Mouse (Mus musculus) kidney, postnatal 4 days (tissue): ENCODE results near the gene Rab8b.
"Not testable (repeated sequence)": the region's sequence is repeated elsewhere in the genome, so short reads cannot be mapped to it uniquely, and the experiment has no call there.

Experiments
- DNase-seq, 2 experiments: peaks; one replicate each; pipeline ENCODE4 v3.0.0; 2021; ENCODE audit warnings: mixed read lengths in 2 of 2

Rab8b gene

DNA sequence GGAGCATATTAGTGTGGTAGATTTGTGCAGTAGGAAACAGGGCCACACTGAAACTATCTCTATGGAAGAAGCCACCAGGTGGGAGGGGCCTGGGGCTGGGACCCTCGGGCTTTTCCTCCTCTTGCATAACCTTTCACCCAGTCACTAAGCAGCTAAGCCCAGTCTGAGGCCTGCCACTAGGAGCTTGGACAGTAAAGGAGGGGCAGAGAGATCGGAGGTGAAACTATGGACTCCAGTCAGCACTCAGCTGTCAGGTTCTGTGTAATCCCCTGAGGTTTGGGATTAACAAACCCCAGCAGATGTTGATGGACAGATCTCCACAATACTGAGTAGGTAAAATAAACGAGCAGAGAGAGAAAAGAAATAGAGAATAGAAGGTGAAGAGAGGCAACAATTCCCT, 33.1 kb downstream of the Rab8b start:
- DNase-seq = no peak

DNA sequence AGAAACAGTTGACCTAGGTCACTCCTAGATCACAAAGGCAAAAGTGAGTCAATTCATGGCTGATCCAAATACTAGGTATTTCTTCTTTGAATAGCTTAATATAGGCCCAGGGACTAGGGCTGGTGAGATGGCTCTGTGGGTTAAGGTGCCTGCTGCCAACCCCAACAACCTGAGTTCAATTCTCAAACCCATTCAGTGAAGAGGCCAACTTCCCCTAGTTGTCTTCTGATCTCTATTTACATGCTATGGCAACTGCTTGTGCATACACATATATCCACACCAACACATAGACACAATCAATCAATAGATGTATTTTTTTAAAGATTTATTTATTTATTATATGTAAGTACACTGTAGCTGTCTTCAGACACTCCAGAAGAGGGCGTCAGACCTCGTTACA, 34.9 kb downstream of the Rab8b start:
- DNase-seq = no peak

DNA sequence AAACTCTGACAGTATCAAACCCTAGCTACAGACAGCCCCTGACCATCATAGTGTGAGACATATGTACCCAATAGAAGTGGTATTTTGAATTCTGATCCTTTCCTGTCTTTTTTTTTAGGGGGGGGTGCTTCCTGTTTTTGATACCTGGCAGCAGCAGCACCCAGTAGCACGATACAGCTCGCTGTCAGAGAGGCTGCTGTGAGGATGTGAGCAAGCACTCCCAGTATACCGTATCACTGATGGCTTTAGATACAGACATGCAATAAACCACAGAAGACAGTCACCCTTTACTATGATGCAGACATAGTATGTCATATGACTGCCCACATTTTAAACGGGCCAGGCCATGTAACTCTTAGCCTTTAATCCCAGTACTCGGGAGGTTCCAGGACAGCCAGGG, 36.0 kb downstream of the Rab8b start:
- no peak for DNase-seq

DNA sequence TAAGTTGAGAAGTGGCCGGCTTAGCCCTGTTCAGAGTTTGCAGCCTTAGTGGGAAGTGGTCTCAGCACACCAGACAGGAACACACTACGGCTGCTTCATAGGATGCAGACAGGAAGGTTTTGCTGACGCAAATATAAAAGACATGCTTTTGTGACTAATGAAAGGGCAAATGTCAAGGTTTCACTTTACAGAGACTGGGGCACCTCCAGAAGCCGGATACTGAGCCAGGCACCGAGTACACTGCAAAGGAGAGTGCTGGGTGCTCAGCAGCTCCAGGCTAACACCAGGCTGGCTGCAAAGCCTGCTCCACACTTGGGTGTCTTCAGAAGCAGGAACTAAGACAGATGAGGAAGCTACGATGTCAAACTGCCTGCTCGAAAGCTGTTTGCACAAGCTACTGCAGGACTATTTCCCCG, 37.1 kb downstream of the Rab8b start:
- no peak for DNase-seq

DNA sequence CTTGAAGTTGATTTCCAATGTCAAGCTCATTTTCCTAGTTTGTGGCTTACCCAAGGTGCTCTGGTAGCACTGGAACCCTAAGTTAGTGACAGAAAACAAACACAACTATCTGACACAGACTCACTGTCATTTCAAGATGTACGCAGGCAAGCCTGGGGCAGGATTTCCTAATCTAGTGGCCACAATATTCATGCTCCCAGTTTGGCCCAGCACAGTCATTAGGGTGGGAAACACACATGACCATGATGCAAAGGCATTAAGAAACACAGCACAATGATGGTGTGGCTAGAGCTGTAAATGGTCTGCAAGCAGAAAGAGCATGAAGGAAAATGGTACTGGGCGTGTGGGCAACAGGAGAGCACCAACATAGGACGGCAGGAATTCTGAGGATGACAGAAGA, 37.6 kb downstream of the Rab8b start:
- DNase-seq = no peak

DNA sequence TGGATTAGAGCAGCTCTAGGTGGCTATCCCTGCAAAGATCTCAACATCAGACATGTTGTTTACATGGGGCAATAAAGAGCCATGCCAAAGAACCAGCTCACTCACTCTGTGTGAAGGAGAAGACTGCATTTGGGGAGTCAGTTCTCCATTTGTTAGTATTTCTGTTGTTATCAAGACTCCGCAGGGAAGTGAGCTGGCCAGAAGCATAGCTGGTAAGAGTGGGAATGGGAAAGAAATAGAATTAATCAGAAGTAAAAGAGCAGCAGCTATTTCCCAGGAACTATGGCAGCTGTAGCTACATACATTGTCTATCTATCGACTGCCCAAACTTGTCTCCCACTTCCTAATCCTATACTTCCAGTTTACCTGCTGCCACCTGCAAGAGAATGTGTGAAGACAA, 38.7 kb downstream of the Rab8b start:
- no peak for DNase-seq

DNA sequence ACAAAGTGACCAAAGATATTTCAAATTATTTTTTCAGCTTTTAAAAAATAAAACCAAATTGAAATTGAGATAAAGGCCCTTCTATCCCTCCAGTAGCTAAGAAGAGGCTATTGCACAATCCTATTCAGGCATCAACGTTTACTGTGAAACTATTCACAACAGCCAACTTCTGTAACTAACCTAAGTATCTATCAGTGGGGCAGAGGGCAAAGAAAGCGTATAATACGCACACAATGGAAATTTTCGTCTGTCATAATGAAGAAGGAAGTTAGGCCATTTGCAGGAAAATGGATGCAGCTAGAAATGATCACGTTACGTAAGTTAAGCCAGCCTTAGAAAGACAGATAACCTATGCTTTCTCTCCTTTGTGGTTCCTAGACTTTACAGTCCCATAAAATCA, 40.0 kb downstream of the Rab8b start:
- DNase-seq = no peak

DNA sequence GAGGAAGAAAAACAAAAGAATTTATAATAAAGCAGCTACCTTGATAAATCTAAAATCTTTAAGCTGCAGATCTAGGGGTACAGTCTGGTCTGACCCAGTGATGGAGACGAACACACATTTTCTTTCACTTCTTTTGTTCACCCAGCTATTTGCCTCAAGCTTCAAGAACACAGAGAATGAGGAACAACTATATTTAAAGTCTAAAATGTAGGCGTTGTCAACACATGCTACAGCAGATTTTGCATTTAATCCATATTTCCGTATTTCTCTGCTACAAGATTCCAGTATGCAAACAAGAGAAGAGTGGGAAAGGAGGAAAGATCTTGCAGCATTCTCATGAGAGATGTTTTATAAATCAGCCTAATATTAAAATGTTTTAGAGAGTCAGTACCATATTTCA, 40.6 kb downstream of the Rab8b start:
- no peak for DNase-seq

DNA sequence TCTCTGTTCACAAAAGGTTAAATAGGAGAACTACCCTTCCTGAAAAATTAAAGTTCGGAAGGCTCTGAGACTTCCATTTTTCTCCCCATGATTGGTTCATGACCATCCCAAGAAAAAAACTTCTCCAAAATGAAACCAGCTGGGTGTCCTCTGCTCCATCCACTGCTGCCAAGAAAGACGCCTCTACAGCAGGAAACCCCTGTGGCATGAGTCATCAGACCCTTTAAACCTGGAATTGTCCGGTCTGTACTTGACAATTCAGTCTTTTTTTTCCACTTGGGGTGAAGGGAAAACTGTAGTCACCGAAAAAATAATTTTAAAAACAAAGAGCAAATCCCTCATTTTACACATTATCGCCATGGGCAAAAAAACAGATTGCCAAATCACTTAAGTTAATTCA, 42.9 kb downstream of the Rab8b start:
- DNase-seq = peak; percentile 43 to 58

DNA sequence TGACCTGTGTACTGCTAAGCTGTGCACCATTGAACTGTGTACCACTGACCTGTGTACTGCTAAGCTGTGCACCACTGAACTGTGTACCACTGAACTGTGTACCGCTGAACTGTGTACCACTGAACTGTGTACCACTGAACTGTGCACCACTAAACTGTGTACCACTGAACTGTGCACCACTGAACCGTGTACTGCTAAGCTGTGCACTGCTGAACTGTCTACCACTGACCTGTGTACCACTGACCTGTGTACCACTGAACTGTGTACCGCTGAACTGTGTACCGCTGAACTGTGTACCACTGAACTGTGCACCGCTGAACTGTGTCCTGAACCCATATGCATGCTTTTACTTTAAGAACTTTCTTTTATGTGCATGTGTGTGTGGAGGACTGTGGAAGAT, 45.2 kb downstream of the Rab8b start:
- no peak for DNase-seq

DNA sequence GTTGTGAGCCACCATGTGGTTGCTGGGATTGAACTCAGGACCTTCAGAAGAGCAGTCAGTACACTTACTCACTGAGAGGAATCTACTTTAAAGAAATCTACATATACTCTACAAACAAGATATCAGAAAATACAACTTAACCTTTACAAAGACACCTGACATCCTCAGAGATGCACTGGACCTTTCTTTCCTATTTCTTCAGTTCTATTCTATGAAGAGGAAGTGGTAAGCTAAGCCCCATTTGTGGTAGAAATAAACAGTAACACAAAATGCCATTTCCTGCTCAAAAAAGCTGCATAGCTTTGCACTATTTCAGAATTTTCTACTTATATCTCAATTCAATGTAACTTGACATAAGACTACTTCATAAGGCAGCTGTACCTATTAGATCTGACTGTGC, 46.0 kb downstream of the Rab8b start:
- DNase-seq = no peak

DNA sequence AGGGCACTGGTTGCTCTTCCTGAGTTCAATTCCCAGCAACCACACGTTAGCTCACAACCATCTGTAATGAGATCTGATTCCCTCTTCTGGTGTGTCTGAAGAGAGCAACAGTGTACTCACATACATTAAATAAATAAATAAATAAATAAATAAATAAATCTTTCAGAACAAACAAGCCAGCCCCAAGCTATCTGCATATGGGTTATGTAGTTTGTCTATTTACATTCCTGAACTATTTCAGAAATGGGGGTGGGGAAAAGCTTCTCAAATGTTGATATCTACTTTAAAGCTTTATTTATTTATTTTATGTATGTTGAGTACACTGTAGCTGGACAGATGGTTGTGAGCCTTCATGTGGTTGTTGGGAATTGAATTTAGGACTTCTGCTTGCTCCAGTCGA, 46.5 kb downstream of the Rab8b start:
- DNase-seq = not testable (repeated sequence)

DNA sequence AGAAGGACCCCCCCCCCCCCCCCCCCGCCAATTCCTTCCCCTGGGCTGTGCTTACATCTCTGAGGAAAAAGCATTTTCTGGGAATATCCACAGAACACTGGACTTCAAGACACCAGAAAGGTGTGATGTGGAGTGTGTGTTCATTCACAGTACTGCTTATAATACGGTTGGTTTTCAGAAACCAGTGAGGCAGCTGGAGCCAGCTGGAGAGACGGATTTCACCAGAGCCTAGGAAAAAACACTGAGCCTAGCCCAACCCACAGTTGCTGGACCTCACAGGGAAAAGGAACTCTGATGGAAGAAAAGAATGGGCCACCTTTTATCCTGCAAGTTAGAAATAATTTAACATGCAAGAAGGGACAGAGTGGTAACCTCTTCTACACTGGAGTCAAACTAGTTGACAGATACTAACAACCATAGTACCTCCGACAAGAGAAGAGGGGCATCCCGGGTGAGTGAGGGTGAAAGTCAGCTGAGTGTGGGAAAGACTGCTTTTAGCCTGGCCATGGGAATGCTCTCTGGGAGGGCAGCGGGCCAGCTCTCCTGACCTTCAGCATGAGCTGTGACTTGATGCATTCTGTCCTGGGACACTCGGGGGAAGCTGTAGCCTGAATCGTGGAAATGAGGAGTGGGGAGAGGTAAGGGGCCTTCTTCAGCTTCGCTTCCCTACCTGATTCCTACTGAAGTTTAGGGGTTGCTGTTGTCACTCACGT, 47.3 kb downstream of the Rab8b start:
- peak; percentile 71 to 74 for DNase-seq

DNA sequence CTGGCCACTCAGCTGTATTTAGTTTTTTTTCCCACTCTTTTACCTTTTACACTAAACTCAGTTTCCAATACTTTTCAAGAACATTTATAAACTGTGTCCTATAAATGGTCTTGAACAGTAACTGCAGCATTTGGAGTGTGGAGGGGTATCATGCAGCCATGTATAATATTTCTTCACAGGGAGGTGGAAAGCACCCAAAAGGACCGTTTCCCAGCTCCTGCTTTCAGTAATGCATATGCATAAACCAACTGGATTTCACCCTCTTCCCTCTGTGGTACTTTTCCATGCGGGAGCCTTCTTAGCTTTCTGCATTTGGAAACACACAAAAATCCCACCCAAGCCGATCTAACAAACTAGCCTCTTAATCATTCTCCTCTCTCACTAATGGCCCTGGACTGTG, 54.8 kb downstream of the Rab8b start:
- no peak for DNase-seq

DNA sequence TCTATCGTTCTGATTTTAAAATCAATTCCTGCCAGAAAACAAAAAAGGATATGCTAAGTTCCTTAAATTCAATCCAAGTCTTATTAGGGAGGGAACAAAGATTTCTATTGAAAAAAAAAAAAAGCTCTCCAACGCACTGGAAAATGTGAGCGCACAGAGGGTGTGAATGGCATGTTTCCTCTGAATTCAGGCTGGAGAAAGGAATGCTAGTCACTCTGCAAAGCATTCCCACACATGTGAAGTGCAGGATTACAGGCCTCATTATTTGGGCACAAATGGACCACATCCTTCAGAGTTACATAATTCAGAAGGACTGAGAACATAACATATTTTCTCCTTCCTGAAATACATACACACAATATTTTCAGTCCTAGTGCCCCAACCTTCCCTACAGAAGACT, 56.0 kb downstream of the Rab8b start:
- DNase-seq = no peak

DNA sequence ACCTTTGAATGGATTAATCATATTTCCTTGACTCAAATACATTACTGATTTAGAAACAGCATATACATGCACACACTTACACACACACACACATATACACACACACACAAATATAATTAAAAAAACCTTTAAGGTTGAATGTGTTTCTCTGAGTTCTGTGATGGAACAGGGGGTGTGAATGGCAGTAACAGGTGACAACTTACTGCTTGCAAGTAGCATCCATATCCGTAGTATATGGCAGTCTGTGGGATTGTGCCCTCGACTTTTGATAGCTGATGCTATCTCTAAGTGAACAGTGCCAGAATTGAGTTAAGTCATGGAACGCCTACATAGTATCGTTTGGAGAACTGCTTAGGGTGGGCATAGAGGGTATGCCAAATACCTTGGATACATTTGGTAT, 57.3 kb downstream of the Rab8b start:
- DNase-seq = no peak

DNA sequence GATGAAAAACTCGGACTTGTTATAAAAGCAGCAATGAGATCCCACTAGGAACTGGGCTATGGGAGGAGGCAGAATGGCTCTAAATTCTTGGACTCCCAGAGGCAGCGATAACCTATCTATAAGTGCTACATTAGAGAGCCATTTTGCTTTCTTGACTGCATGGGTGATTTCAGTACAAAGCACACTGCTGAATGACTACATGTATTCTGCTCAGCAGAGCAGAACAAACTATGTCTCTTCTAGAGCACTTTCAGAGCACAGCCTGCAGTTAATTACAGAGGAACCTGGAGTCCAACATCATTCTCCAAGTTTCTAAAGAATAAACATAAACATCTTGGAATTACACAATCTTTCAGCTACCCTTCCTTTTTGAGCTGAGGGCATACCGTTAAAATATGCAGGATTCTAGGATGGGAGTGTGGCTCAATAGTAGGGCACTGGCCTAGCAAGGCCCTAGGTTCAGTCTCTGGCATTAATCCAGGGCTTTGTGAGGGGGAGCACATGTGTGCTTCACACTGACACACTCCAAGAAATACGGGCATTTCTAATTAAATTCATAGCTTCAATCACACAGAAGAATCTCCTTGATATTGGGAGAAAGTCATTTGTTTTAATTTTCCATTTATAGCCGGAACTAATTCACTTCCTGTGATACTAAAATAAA, 58.3 kb downstream of the Rab8b start:
- DNase-seq = peak in 1 of 2 experiments; percentile 27

DNA sequence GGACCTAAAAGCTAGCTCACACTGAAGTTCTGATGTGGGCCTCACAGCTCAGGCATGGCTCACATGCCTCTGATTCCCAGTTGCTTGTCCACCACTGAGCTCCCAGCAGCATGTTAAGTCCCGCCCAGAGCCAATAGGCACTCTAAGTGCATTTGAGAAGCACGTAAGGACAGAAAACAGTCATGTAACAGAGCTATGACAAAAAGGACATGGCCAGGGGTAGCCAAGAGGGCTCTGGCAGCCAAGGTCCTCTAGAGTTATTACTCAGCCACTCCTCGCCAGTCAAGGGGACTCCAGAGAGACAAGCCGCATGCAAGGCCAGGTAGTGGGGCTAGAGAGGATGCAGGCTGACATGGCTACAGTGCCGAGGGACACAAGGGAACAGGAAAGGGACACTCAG, 60.0 kb downstream of the Rab8b start:
- DNase-seq = no peak

DNA sequence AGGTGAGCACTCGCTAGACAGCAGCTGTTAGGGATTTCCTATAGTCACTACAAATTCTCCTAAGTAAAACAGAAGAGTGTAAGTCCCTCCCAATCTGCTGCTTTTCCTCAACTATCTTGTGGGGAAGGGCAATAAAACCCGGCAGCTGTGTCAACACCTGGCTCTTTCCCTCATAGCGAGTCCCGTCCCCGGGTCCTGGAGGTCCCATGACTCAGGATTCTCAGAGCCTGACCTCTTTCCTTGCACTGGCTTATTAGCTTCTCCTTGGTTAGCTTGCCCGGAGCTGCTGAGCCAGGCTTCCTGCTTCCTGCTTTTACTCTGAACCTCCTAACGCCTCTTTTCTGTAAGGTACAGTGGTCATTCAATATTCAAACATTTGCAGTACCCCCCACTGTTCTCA, 63.6 kb downstream of the Rab8b start:
- DNase-seq = no peak

DNA sequence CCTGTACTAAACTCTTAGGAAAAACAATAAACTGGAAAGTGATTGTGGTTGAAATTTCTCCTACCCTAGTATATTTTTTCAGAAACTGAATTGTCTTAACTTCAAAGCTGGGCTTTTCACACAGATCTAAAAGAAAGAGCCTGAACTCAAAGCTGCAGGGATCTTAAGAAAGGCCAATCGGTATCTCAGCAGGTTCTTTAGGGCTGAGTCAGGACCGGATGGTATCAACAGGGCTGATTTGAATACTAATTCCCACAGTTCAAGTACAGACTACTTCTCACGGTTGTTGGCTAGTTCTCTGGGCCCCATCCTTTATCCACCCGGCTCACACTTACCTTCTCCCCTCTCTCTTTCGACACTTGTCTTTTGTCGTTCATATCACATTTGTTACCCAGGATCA, 66.9 kb downstream of the Rab8b start:
- DNase-seq = no peak

DNA sequence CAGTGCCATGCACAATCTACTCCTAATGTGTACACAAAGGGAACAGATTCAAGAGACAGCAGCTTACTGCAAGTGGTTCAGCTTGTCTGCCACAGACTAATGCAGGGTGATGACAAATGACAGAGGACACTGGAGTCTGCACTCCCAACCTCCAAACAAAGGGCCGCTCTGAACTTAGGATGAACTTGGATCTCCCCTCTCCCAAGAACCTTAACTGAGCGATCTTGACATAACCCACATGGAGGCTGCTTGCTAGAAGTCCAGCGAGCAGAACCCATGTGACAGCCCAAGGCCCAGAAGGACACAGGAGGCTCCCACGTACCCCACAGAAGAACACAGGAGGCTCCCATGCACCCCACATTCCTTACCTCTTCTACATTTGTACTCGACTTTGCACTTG, 68.5 kb downstream of the Rab8b start:
- peak in 1 of 2 experiments; percentile 34 for DNase-seq

DNA sequence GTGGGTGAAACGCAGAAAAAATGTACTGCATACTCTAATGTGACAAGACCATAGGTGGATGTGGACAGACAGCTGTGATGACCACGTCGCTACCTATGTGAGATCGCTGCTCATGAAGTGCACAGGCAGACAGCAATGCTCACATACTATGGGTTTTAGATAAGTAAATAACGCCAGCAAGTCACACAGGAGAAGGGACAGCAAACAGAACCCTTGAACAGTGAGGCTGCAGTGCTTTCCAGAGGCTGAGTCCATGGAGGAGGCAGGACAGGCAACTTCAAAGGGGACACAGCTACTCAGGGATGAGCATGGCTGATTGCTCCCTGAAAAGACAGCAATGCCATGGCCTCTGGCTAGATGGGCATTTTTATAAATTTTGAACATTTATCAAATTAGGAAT, 72.7 kb downstream of the Rab8b start:
- no peak for DNase-seq

DNA sequence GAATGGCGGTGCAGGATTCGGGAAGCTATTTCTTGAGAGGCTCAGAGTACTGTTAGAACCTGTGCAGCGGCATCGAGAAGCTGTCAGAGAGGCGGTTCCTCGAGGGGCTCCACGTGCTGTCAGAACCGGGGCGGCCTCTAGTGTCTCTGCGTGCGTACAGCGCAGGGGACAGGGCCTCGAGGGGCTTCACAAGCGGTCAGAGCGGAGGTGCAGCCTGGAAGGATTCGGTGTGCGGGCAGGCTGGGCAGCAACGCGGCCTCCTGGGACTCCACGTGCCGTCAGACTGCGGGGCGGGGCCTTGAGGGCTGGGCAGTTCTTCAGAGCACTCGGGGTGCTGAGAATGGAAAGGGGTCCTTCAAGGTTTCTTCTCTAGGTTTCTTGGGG, 84.4 kb downstream of the Rab8b start:
- no peak for DNase-seq

DNA sequence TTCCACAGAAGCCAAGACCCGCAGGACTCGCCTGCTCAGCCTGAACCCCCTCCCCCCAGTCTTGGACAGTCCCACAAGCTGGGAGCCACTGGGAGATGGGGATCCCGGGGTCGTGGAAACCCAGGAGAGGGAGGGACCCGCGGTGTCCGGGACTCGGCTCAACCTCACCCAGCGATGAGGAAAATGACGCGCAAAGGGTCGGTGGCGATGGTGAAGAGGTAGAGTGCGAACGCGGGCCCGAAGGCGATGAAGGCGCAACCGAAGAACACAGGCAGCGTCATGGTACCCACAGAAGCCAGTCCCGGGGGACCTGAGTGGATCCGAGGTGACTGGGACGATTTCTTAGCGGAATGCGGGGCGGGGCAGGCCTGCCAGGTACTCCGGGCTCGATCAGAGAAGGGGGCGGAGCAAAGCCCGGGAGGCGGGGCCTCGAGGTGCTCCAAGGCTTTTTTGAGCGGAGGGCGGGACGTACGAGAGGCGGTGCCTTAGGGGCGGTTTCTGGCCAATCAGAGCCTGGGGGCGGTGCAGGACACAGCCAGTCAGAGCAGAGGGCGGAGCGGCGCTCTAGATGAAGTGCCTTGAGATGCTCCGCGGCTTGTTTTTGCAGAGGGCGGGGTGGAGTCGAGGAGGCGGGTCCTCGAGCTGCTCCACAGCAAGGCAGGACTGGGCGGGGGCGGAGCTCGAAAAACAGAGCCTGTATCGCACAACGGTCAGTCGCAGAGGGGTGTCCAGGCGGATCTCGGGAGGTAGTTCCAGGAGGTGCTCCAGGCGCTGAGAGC, 85.0 kb downstream of the Rab8b start, which contains the start of gene Aph1c:
Gene Aph1c, minus strand, starts transcription at position 409 of the 779 bp plus-strand sequence.
- DNase-seq = peak; percentile 99 to 100
